Mouse (Mus musculus): ENCODE results near the gene Tfcp2.
"Not testable (repeated sequence)": the region's sequence is repeated elsewhere in the genome, so short reads cannot be mapped to it uniquely, and the experiment has no call there.

DNA sequence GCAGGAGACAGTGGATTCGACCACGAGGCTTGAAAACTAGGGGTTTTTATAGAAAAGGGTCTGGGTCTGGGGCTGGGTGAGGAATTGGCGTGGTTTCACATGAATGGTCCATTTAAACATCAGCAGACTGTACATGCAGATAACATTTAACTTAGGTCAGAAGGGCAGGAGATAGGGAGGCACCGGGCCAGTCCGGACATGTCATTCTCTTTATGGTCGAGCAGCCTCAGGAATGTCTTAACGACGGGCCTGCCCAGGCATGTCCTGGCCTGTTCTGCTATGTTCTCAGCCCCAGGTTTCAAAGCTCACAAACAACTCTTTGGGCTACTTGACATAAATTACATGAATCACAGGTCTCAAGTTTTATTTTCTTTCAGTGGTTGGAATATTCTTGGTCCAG lies 52.3 kb downstream of the Tfcp2 start:
- TF ChIP-seq CTCF (conservative IDR thresholded peaks at IDR 0.05 in 1 of 2, IDR thresholded peaks at IDR 0.05 in 1 of 2; ENCODE audit: low read depth in 2 of 2, low read length in 2 of 2); POLR2AphosphoS2 (IDR thresholded peaks at IDR 0.05; ENCODE audit: low read depth, low read length); POLR2A (IDR thresholded peaks at IDR 0.05; ENCODE audit: low read depth, low read length); USF1 (IDR thresholded peaks at IDR 0.05; ENCODE audit: low read depth, low read length): not testable (repeated sequence)
